ENCODE assay signal across 12 mouse cellular contexts in genomic region chr14:16733595-16734298, GRCm38 (mm10).
A peak's percentile ranks its signal among the peaks of the same experiment; 100 is the strongest.
DNase-seq lines count a peak whose midpoint lies in the region; ATAC-seq and TF ChIP-seq lines count a peak whose summit lies in the region.
"Had no signal": no experiment of that assay in that cellular context is flagged by ENCODE, and none has a peak within 500 bp of the region (broad histone marks: within the 10 kb centered on the region; RNA-seq: fewer than 3 reads in every experiment).

No protein-coding gene starts in this region.

- no peak overlapping the region for H3K4me2 ChIP-seq in kidney, postnatal 0 days (ENCODE audit: low read length)
- H3K4me2 ChIP-seq in forebrain, embryonic 11.5 days (ENCODE audit: low read depth, low read length, severe bottlenecking): no peak overlapping the region
- H3K4me2 ChIP-seq in neural tube, embryonic 13.5 days: peak overlapping the region; percentile 36
- H3K4me2 ChIP-seq: heart, embryonic 12.5 days had no signal

- no peak for TF ChIP-seq CTCF in kidney, postnatal 0 days (IDR thresholded peaks at IDR 0.05; ENCODE audit: low read depth)

- H3K4me1 ChIP-seq in kidney, postnatal 0 days (replicated peaks; ENCODE audit: insufficient read depth, low read length): 0 out of 2 replicates have a peak, but pooled peaks cover 8% of the 10 kb centered on the region
- peaks cover 4% of the 10 kb centered on the region for H3K4me1 ChIP-seq in forebrain, embryonic 11.5 days (replicated peaks; ENCODE audit: control insufficient read depth, insufficient read depth, low read length)
- H3K4me1 ChIP-seq in limb, embryonic 10.5 days: peaks cover 35% of the 10 kb centered on the region
- H3K4me1 ChIP-seq in neural tube, embryonic 13.5 days (replicated peaks): peaks cover 45% of the 10 kb centered on the region

- H3K36me3 ChIP-seq in kidney, postnatal 0 days (ENCODE audit: insufficient read depth, low read length): no peaks in the 10 kb centered on the region
- no peaks in the 10 kb centered on the region for H3K36me3 ChIP-seq in forebrain, embryonic 11.5 days (ENCODE audit: control insufficient read depth, insufficient read depth, low read length)
- no peaks in the 10 kb centered on the region for H3K36me3 ChIP-seq in limb, embryonic 10.5 days
- H3K36me3 ChIP-seq in neural tube, embryonic 13.5 days: no peaks in the 10 kb centered on the region
- H3K36me3 ChIP-seq: heart, embryonic 12.5 days had no signal

- H3K4me3 ChIP-seq in kidney, postnatal 0 days (replicated peaks; ENCODE audit: low read depth, low read length): no peak overlapping the region
- H3K4me3 ChIP-seq in forebrain, embryonic 11.5 days (ENCODE audit: low read depth, low read length): no peak overlapping the region
- H3K4me3 ChIP-seq in limb, embryonic 10.5 days: peak overlapping the region; percentile 13; the same call in 1 of the 2 replicates
- H3K4me3 ChIP-seq in neural tube, embryonic 13.5 days: no peak overlapping the region
- H3K4me3 ChIP-seq: erythroblast, embryonic 14.5 days; heart, embryonic 12.5 days had no signal

- DNase-seq in kidney, postnatal 0 days (ENCODE audit: low spot score): peak; percentile 57
- DNase-seq in kidney, postnatal 10 days: no peak
- DNase-seq in forebrain, embryonic 11.5 days (ENCODE audit: low spot score): no peak
- DNase-seq in limb, embryonic 10.5 days (ENCODE audit: low spot score): peak; percentile 54
- DNase-seq in ovary, postnatal 14 days (ENCODE audit: low spot score): no peak
- DNase-seq in testis, postnatal 10 days (ENCODE audit: low spot score): no peak
- DNase-seq in layer of hippocampus, postnatal 36 days: no peak
- DNase-seq: kidney, postnatal 36 days; liver had no signal

- H3K27ac ChIP-seq in kidney, postnatal 0 days: 0 out of 2 replicates have a peak overlapping the region, but pooled peaks have one; percentile 5
- no peak overlapping the region for H3K27ac ChIP-seq in forebrain, embryonic 11.5 days (ENCODE audit: low read depth, low read length)
- H3K27ac ChIP-seq in limb, embryonic 10.5 days: peak overlapping the region; percentile 77
- peak overlapping the region; percentile 75 for H3K27ac ChIP-seq in neural tube, embryonic 13.5 days (replicated peaks)

- H3K9ac ChIP-seq in kidney, postnatal 0 days (ENCODE audit: low read depth, low read length): no peak overlapping the region
- H3K9ac ChIP-seq in forebrain, embryonic 11.5 days (ENCODE audit: low read length): no peak overlapping the region
- H3K9ac ChIP-seq in neural tube, embryonic 13.5 days: no peak overlapping the region
- H3K9ac ChIP-seq: heart, embryonic 12.5 days had no signal

- H3K27me3 ChIP-seq in kidney, postnatal 0 days (ENCODE audit: insufficient read depth, low read length): no peaks in the 10 kb centered on the region
- H3K27me3 ChIP-seq in forebrain, embryonic 11.5 days (ENCODE audit: control insufficient read depth, insufficient read depth, low read length): peaks cover 7% of the 10 kb centered on the region; the same call in 1 of the 2 replicates
- no peaks in the 10 kb centered on the region for H3K27me3 ChIP-seq in limb, embryonic 10.5 days (ENCODE audit: low read depth, poor library complexity, severe bottlenecking)
- H3K27me3 ChIP-seq in neural tube, embryonic 13.5 days: peaks cover 13% of the 10 kb centered on the region
- H3K27me3 ChIP-seq: heart, embryonic 12.5 days had no signal

- no peaks in the 10 kb centered on the region for H3K9me3 ChIP-seq in kidney, postnatal 0 days (replicated peaks; ENCODE audit: low read length)
- no peaks in the 10 kb centered on the region for H3K9me3 ChIP-seq in forebrain, embryonic 11.5 days (ENCODE audit: control insufficient read depth, low read length)
- no peaks in the 10 kb centered on the region for H3K9me3 ChIP-seq in limb, embryonic 10.5 days (replicated peaks)
- no peaks in the 10 kb centered on the region for H3K9me3 ChIP-seq in neural tube, embryonic 13.5 days
- H3K9me3 ChIP-seq: heart, embryonic 12.5 days had no signal

- 14% methylated on average over 9 of the region's 9 CpGs for WGBS in kidney, postnatal 0 days
- WGBS in forebrain, embryonic 11.5 days: 17% methylated on average over 9 of the region's 9 CpGs
- 9% methylated on average over 9 of the region's 9 CpGs for WGBS in limb, embryonic 10.5 days
- WGBS in neural tube, embryonic 13.5 days: 7% methylated on average over 9 of the region's 9 CpGs

- ATAC-seq in kidney, postnatal 0 days (replicated peaks; ENCODE audit: low FRiP score, low read depth): no peak; the same call in 1 of the 2 replicates
- peak; percentile 74 for ATAC-seq in forebrain, embryonic 11.5 days (replicated peaks; ENCODE audit: low FRiP score)
- ATAC-seq in neural tube, embryonic 13.5 days (ENCODE audit: low read depth): peak; percentile 91

Comparison
In these comparisons a context has a peak if more than half of its experiments do, and no peak if none do; other contexts are left out.
1. DNase-seq: peak in kidney, postnatal 0 days (single experiment) and limb, embryonic 10.5 days (single experiment); none in kidney, postnatal 10 days (single experiment), forebrain, embryonic 11.5 days (single experiment), ovary, postnatal 14 days (single experiment), testis, postnatal 10 days (single experiment) and layer of hippocampus, postnatal 36 days (0 of 2).